Mouse (Mus musculus): ENCODE data around the gene Spsb3.

GRCm38 (mm10) chr17:24848600-24849031, 37.8 kb upstream of the Spsb3 start:
- TF ChIP-seq CTCF (IDR thresholded peaks at IDR 0.05) (no peak), POLR2A (IDR thresholded peaks at IDR 0.05; ENCODE audit: insufficient read depth, low read depth, low read length) (no peak)

Data from heart, adult 2 months (tissue).